Mouse (Mus musculus) heart, adult 2 months (tissue): ENCODE measurements around the gene Hes7. TPM values are rescaled to one million over a fixed set of nuclear protein-coding genes. Genes with fewer than 3 reads are reported as not detected.

ENCODE experiments used
- DNase-seq, 2 experiments: peaks; one replicate each; pipeline ENCODE4 v3.0.0; 2021
- H3K27ac ChIP-seq: fragments of 200-600 bp; 2 replicates; pipeline ENCODE4 v1.8.1; 2022
- H3K27me3 ChIP-seq: fragments of 200-500 bp; 2 replicates; pipeline ENCODE4 v1.6.1; 2012; ENCODE audit warnings: mild to moderate bottlenecking, low read length, inconsistent platforms, mixed read lengths; ENCODE audit not compliant: control insufficient read depth, insufficient read depth
- H3K36me3 ChIP-seq: fragments of 200-500 bp; 2 replicates; pipeline ENCODE4 v1.6.1; 2012; ENCODE audit warnings: low read length, inconsistent platforms; ENCODE audit not compliant: control insufficient read depth, insufficient read depth
- H3K4me1 ChIP-seq: fragments of 200-500 bp; 2 replicates; pipeline ENCODE4 v1.6.1; 2011; ENCODE audit warnings: low read length; ENCODE audit not compliant: control insufficient read depth, insufficient read depth
- H3K4me3 ChIP-seq: fragments of 200-600 bp; 2 replicates; pipeline ENCODE4 v1.8.1; 2022
- H3K79me2 ChIP-seq: fragments of 200-500 bp; replicated peaks from 2 replicates; pipeline ENCODE4 v1.6.1; 2012; ENCODE audit warnings: mild to moderate bottlenecking, inconsistent platforms, low read length, moderate library complexity, mixed read lengths; ENCODE audit not compliant: control insufficient read depth, insufficient read depth
- H3K9ac ChIP-seq: fragments of 200-500 bp; 2 replicates; pipeline ENCODE4 v1.6.1; 2012; ENCODE audit warnings: low read depth, mild to moderate bottlenecking, control low read depth, inconsistent platforms, low read length, mixed read lengths
- CTCF ChIP-seq: fragments of 200-600 bp; IDR thresholded peaks from 2 replicates; pipeline ENCODE4 v1.8.1; 2022; ENCODE audit warnings: antibody characterized with exemption, mild to moderate bottlenecking, moderate library complexity
- EP300 ChIP-seq: fragments of 200-500 bp; IDR thresholded peaks from 2 replicates; pipeline ENCODE4 v1.6.1; 2011; ENCODE audit warnings: low read depth, low read length, control low read depth; ENCODE audit not compliant: insufficient read depth
- POLR2A ChIP-seq: fragments of 200-500 bp; IDR thresholded peaks from 2 replicates; pipeline ENCODE4 v1.6.1; 2011; ENCODE audit warnings: mild to moderate bottlenecking, low read depth, low read length, control low read depth; ENCODE audit not compliant: insufficient read depth
- WGBS: fragments of 180-500 bp; shearing (Covaris S2); methylation state at CpG from one replicate; pipeline ENCODE4 v1.1.7; 2018; 5-methylcytosine and 5-hydroxymethylcytosine counted together
- intact Hi-C: fragments of 180-260 bp; cut with DNase I; formaldehyde crosslinking; loops from one replicate; pipeline ENCODE4 v1.15.1; 2025
- polyA plus RNA-seq: library from polyadenylated mRNA; depleted of rRNA; stranded (reverse); fragments of >200 nt; gene quantifications from 2 replicates; pipeline ENCODE4 v1.2.3, GENCODE M21; 2012
- total RNA-seq, 2 experiments: library from RNA; stranded (reverse); gene quantifications; 2 replicates each; pipeline ENCODE4 v1.2.3; 2021

Hes7 gene
- total and polyA plus RNA-seq, 3 experiments, result 0.10 to 0.11 TPM; not detected in 1

GRCm38 (mm10) chr11:69089616-69090290, 30.5 kb upstream of the Hes7 start:
- Histone ChIP-seq H3K36me3 (peaks cover 5% of the 10 kb centered on the region), H3K4me3 (peak overlapping the region; percentile 99), H3K27ac (peak overlapping the region; percentile 100), H3K9ac (peak overlapping the region; percentile 100), H3K79me2 (peaks cover 7% of the 10 kb centered on the region), H3K27me3 (no peaks in the 10 kb centered on the region), H3K4me1 (peaks cover 8% of the 10 kb centered on the region)
- TF ChIP-seq EP300, result no peak
- TF ChIP-seq POLR2A, result no peak
- no peak for TF ChIP-seq CTCF
- DNase-seq, result peak in 1 of 2 experiments; percentile 39
- WGBS, result 57% methylated on average over 12 of the region's 12 CpGs
- intact Hi-C loops, result loop anchor here (2.0 kb wide), 1 partner anchor 17 kb away; no protein-coding TSS in a partner anchor

- intact Hi-C loops, result no loop called here
- Histone ChIP-seq H3K4me3 (peak overlapping the region; percentile 99; the same call in 1 of the 2 replicates), H3K36me3 (peaks cover 5% of the 10 kb centered on the region), H3K9ac (no peak overlapping the region), H3K27ac (peak overlapping the region; percentile 100), H3K4me1 (peaks cover 8% of the 10 kb centered on the region), H3K79me2 (peaks cover 7% of the 10 kb centered on the region), H3K27me3 (no peaks in the 10 kb centered on the region)
- DNase-seq, result no peak
- 41% methylated on average over 6 of the region's 6 CpGs for whole genome bisulfite sequencing
- TF ChIP-seq CTCF, result no peak
- 0 out of 2 replicates have a peak, but pooled peaks have one; percentile 19 for TF ChIP-seq POLR2A
Observed at GRCm38 (mm10) chr11:69090367-69090766, 29.8 kb upstream of the Hes7 start.

- no peaks in the 10 kb centered on the region for H3K27me3 ChIP-seq
- 54% methylated on average over 7 of the region's 7 CpGs for WGBS
- peaks cover 7% of the 10 kb centered on the region for H3K79me2 ChIP-seq
- peaks cover 5% of the 10 kb centered on the region for H3K36me3 ChIP-seq
- no peak for TF ChIP-seq POLR2A
- TF ChIP-seq CTCF, result no peak
- no peak for TF ChIP-seq EP300
- DNase-seq, result no peak
- H3K27ac ChIP-seq, result peak overlapping the region; percentile 24; the same call in 1 of the 2 replicates
- intact Hi-C loops, result loop anchor here (1.0 kb wide), 2 partner anchors 24 to 27 kb away; no protein-coding TSS in a partner anchor
- no peak overlapping the region for H3K9ac ChIP-seq
- peaks cover 8% of the 10 kb centered on the region for H3K4me1 ChIP-seq
- no peak overlapping the region for H3K4me3 ChIP-seq
Observed at GRCm38 (mm10) chr11:69091566-69092385, 28.4 kb upstream of the Hes7 start.

GRCm38 (mm10) chr11:69092386-69092751, 27.8 kb upstream of the Hes7 start:
- H3K79me2 ChIP-seq, result peaks cover 7% of the 10 kb centered on the region
- H3K4me1 ChIP-seq, result peaks cover 8% of the 10 kb centered on the region
- H3K9ac ChIP-seq, result no peak overlapping the region
- 2% methylated on average over 3 of the region's 3 CpGs for WGBS
- intact Hi-C loops, result loop anchor here (1.0 kb wide), 1 partner anchor 26 kb away; no protein-coding TSS in a partner anchor
- no peak overlapping the region for H3K4me3 ChIP-seq
- DNase-seq, result peak; percentile 85 to 93
- H3K27ac ChIP-seq, result peak overlapping the region; percentile 24
- no peaks in the 10 kb centered on the region for H3K27me3 ChIP-seq
- TF ChIP-seq POLR2A (0 out of 2 replicates have a peak, but pooled peaks have one; percentile 12), CTCF (peak; percentile 96), EP300 (peak; percentile 28; the same call in 1 of the 2 replicates)
- peaks cover 5% of the 10 kb centered on the region for H3K36me3 ChIP-seq

- no peak for TF ChIP-seq CTCF
- TF ChIP-seq EP300, result no peak
- TF ChIP-seq POLR2A, result no peak
- intact Hi-C loops, result loop anchor here (1.0 kb wide), 1 partner anchor 25 kb away; no protein-coding TSS in a partner anchor
- H3K79me2 ChIP-seq, result peaks cover 7% of the 10 kb centered on the region
- no peak overlapping the region for H3K4me3 ChIP-seq
- no peaks in the 10 kb centered on the region for H3K27me3 ChIP-seq
- 87% methylated on average over 4 of the region's 4 CpGs for WGBS
- peaks cover 10% of the 10 kb centered on the region for H3K4me1 ChIP-seq
- peaks cover 6% of the 10 kb centered on the region for H3K36me3 ChIP-seq
- DNase-seq, result no peak
- H3K9ac ChIP-seq, result no peak overlapping the region
- H3K27ac ChIP-seq, result peak overlapping the region; percentile 20
Observed at GRCm38 (mm10) chr11:69092871-69093270, 27.3 kb upstream of the Hes7 start.
